In genomic region chr4:129049306-129050011, GRCm38 (mm10) we compare ENCODE assay signal across 7 mouse cellular contexts. TPM values are rescaled to one million over a fixed set of nuclear protein-coding genes. Genes with fewer than 3 reads are reported as not detected.
A peak's percentile ranks its signal among the peaks of the same experiment; 100 is the strongest.
DNase-seq lines count a peak whose midpoint lies in the region; ATAC-seq and TF ChIP-seq lines count a peak whose summit lies in the region.

No protein-coding gene starts in this region.

- no peak for TF ChIP-seq CTCF in testis, adult 2 months (IDR thresholded peaks at IDR 0.05; ENCODE audit: control insufficient read depth, insufficient read depth, insufficient replicate concordance, low read depth, low read length)
- TF ChIP-seq CTCF in olfactory bulb, adult 2 months (IDR thresholded peaks at IDR 0.05; ENCODE audit: insufficient read depth, low read depth, low read length), result no peak

- ATAC-seq in hindbrain, embryonic 11.5 days (ENCODE audit: low FRiP score), result 0 out of 2 replicates have a peak, but pooled peaks have one; percentile 31
- 0 out of 2 replicates have a peak, but pooled peaks have one; percentile 3 for ATAC-seq in liver, embryonic 13.5 days (ENCODE audit: low read depth)

- H3K4me3 ChIP-seq in testis, adult 2 months (ENCODE audit: control insufficient read depth, low read depth, low read length), result peak overlapping the region; percentile 93
- H3K4me3 ChIP-seq in hindbrain, embryonic 11.5 days (ENCODE audit: low read depth, low read length), result peak overlapping the region; percentile 38
- H3K4me3 ChIP-seq in liver, embryonic 13.5 days (replicated peaks), result peak overlapping the region; percentile 62
- peak overlapping the region; percentile 52 for H3K4me3 ChIP-seq in olfactory bulb, adult 2 months (ENCODE audit: insufficient read depth, low read depth, low read length)

- H3K4me1 ChIP-seq in testis, adult 2 months (ENCODE audit: control insufficient read depth, insufficient read depth, low read length), result peaks cover 10% of the 10 kb centered on the region
- H3K4me1 ChIP-seq in hindbrain, embryonic 11.5 days (replicated peaks; ENCODE audit: control insufficient read depth, insufficient read depth, low read length), result no peaks in the 10 kb centered on the region
- peaks cover 69% of the 10 kb centered on the region for H3K4me1 ChIP-seq in liver, embryonic 13.5 days (replicated peaks)
- H3K4me1 ChIP-seq in olfactory bulb, adult 2 months (ENCODE audit: control insufficient read depth, insufficient read depth, low read length), result no peaks in the 10 kb centered on the region

- WGBS in hindbrain, embryonic 11.5 days, result 5% methylated on average over 23 of the region's 23 CpGs
- WGBS in liver, embryonic 13.5 days (ENCODE audit: insufficient replicate concordance), result 3% methylated on average over 23 of the region's 23 CpGs
- WGBS in olfactory bulb, adult 2 months, result 3% methylated on average over 23 of the region's 23 CpGs

- no peak for DNase-seq in testis, postnatal 14 days (ENCODE audit: low spot score)
- DNase-seq in cerebellum, postnatal 10 days, result peak; percentile 76 to 85
- DNase-seq in hindbrain, embryonic 11.5 days (ENCODE audit: low spot score), result peak; percentile 63
- DNase-seq in liver, embryonic 13.5 days, result no peak
- DNase-seq in urinary bladder, postnatal 10 days (ENCODE audit: low spot score), result no peak

- no peaks in the 10 kb centered on the region for H3K9me3 ChIP-seq in hindbrain, embryonic 11.5 days (ENCODE audit: control insufficient read depth, low read length)
- no peaks in the 10 kb centered on the region for H3K9me3 ChIP-seq in liver, embryonic 13.5 days (replicated peaks)

- no peaks in the 10 kb centered on the region for H3K27me3 ChIP-seq in testis, adult 2 months (ENCODE audit: control insufficient read depth, insufficient read depth, low read length)
- H3K27me3 ChIP-seq in hindbrain, embryonic 11.5 days (ENCODE audit: control insufficient read depth, insufficient read depth, low read length), result peaks cover 18% of the 10 kb centered on the region
- H3K27me3 ChIP-seq in liver, embryonic 13.5 days, result peaks cover 68% of the 10 kb centered on the region

- no peak for TF ChIP-seq POLR2A in testis, adult 2 months (IDR thresholded peaks at IDR 0.05; ENCODE audit: control insufficient read depth, low read depth, low read length)
- TF ChIP-seq POLR2A in olfactory bulb, adult 2 months (IDR thresholded peaks at IDR 0.05; ENCODE audit: insufficient read depth, low read depth, low read length), result no peak

- peak overlapping the region; percentile 81 for H3K4me2 ChIP-seq in hindbrain, embryonic 11.5 days (replicated peaks; ENCODE audit: low read depth, low read length)
- H3K4me2 ChIP-seq in liver, embryonic 13.5 days, result peak overlapping the region; percentile 99

- peak overlapping the region; percentile 94 for H3K27ac ChIP-seq in testis, adult 2 months (ENCODE audit: control insufficient read depth, insufficient read depth, low read depth, low read length)
- H3K27ac ChIP-seq in hindbrain, embryonic 11.5 days (ENCODE audit: low read depth, low read length), result peak overlapping the region; percentile 84
- H3K27ac ChIP-seq in liver, embryonic 13.5 days, result 0 out of 2 replicates have a peak overlapping the region, but pooled peaks have one; percentile 6
- H3K27ac ChIP-seq in olfactory bulb, adult 2 months (ENCODE audit: insufficient read depth, low read depth, low read length), result peak overlapping the region; percentile 84

- peak overlapping the region; percentile 66 for H3K9ac ChIP-seq in hindbrain, embryonic 11.5 days (ENCODE audit: low read depth, low read length)
- peak overlapping the region; percentile 64 for H3K9ac ChIP-seq in liver, embryonic 13.5 days

- H3K36me3 ChIP-seq in testis, adult 2 months (ENCODE audit: control insufficient read depth, insufficient read depth, low read length), result no peaks in the 10 kb centered on the region; the same call in 1 of the 2 replicates
- H3K36me3 ChIP-seq in hindbrain, embryonic 11.5 days (ENCODE audit: control insufficient read depth, insufficient read depth, low read length), result no peaks in the 10 kb centered on the region
- no peaks in the 10 kb centered on the region for H3K36me3 ChIP-seq in liver, embryonic 13.5 days

RNA-seq across cellular contexts. Expression of gene Rnf19b, which starts 8.6 kb away (rescaled TPM):
- polyA plus RNA-seq in testis, adult 2 months (2012; rRNA removed), result 515 and 590 TPM in 2 replicates
- polyA plus RNA-seq in hindbrain, embryonic 11.5 days (2014; fragmentation: Nextera tagmentation; extraction: Ambion mirVana), result 10.7 and 11.1 TPM in 2 replicates
- polyA plus RNA-seq in liver, embryonic 13.5 days (2015; fragmentation: Nextera tagmentation; extraction: Ambion mirVana), result 4.8 and 5.9 TPM in 2 replicates
- polyA plus RNA-seq in olfactory bulb, adult 2 months (2012; ENCODE audit: insufficient read depth, insufficient read length, low replicate concordance, missing spikeins), result not detected in 2 replicates

RNA-seq across cellular contexts. Expression of gene Tmem54, which starts 55.9 kb away (rescaled TPM):
- polyA plus RNA-seq in testis, adult 2 months (2012; rRNA removed), result 0.42 and 2.4 TPM in 2 replicates
- polyA plus RNA-seq in hindbrain, embryonic 11.5 days (2014; fragmentation: Nextera tagmentation; extraction: Ambion mirVana), result 0.96 and 1.4 TPM in 2 replicates
- 1.9 and 2.1 TPM in 2 replicates for polyA plus RNA-seq in liver, embryonic 13.5 days (2015; fragmentation: Nextera tagmentation; extraction: Ambion mirVana)
- polyA plus RNA-seq in olfactory bulb, adult 2 months (2012; ENCODE audit: insufficient read depth, insufficient read length, low replicate concordance, missing spikeins), result not detected in 2 replicates

RNA-seq across cellular contexts. Expression of gene Ak2, which starts 57.7 kb away (rescaled TPM):
- 98.0 and 115 TPM in 2 replicates for polyA plus RNA-seq in testis, adult 2 months (2012; rRNA removed)
- 119 and 128 TPM in 2 replicates for polyA plus RNA-seq in hindbrain, embryonic 11.5 days (2014; fragmentation: Nextera tagmentation; extraction: Ambion mirVana)
- 182 and 189 TPM in 2 replicates for polyA plus RNA-seq in liver, embryonic 13.5 days (2015; fragmentation: Nextera tagmentation; extraction: Ambion mirVana)
- 173 TPM in 1 of 2 replicates, not detected in the other for polyA plus RNA-seq in olfactory bulb, adult 2 months (2012; ENCODE audit: insufficient read depth, insufficient read length, low replicate concordance, missing spikeins)

Comparison
In these comparisons a context has a peak if more than half of its experiments do, and no peak if none do; other contexts are left out.
1. H3K27ac ChIP-seq: peak in every context shown above with its lines; median percentile 94 in testis, adult 2 months; 84 in hindbrain, embryonic 11.5 days; 84 in olfactory bulb, adult 2 months; 6 in liver, embryonic 13.5 days.
2. H3K4me3 ChIP-seq: peak in every context shown above with its lines; median percentile 93 in testis, adult 2 months; 62 in liver, embryonic 13.5 days; 52 in olfactory bulb, adult 2 months; 38 in hindbrain, embryonic 11.5 days.
3. DNase-seq: peak in cerebellum, postnatal 10 days (2 of 2) and hindbrain, embryonic 11.5 days (single experiment); none in testis, postnatal 14 days (single experiment), liver, embryonic 13.5 days (single experiment) and urinary bladder, postnatal 10 days (single experiment).